Mouse (Mus musculus) hindbrain, embryonic 13.5 days (tissue): ENCODE results near the gene Fn1. TPM values are rescaled to one million over a fixed set of nuclear protein-coding genes. Genes with fewer than 3 reads are reported as not detected.

Source experiments
- ATAC-seq: fragments of 200-750 bp; cut with Nextera tagmentation; 2 replicates; pipeline ENCODE4 v1.8.0; 2017; ENCODE audit warnings: moderate TSS enrichment; ENCODE audit not compliant: low FRiP score
- H3K27ac ChIP-seq: fragments of 300-500 bp; sonication (generic); 2 replicates; pipeline ENCODE4 v1.5.1; 2015; ENCODE audit warnings: inconsistent platforms, mild to moderate bottlenecking, moderate library complexity
- H3K27me3 ChIP-seq: fragments of 300-500 bp; sonication (generic); 2 replicates; pipeline ENCODE4 v1.6.1; 2015; ENCODE audit warnings: mild to moderate bottlenecking, inconsistent platforms
- H3K36me3 ChIP-seq: fragments of 300-500 bp; sonication (generic); 2 replicates; pipeline ENCODE4 v1.6.1; 2015; ENCODE audit warnings: mild to moderate bottlenecking, inconsistent platforms
- H3K4me1 ChIP-seq: fragments of 300-500 bp; sonication (generic); replicated peaks from 2 replicates; pipeline ENCODE4 v1.6.1; 2015; ENCODE audit warnings: inconsistent platforms
- H3K4me2 ChIP-seq: fragments of 300-500 bp; sonication (generic); 2 replicates; pipeline ENCODE4 v1.6.1; 2015; ENCODE audit warnings: inconsistent platforms, mild to moderate bottlenecking, moderate library complexity
- H3K4me3 ChIP-seq: fragments of 300-500 bp; sonication (generic); 2 replicates; pipeline ENCODE4 v1.5.1; 2015; ENCODE audit warnings: mild to moderate bottlenecking, inconsistent platforms
- H3K9ac ChIP-seq: fragments of 300-500 bp; sonication (generic); 2 replicates; pipeline ENCODE4 v1.6.1; 2015; ENCODE audit warnings: mild to moderate bottlenecking, inconsistent platforms
- H3K9me3 ChIP-seq: fragments of 300-500 bp; sonication (generic); 2 replicates; pipeline ENCODE4 v1.6.1; 2016; ENCODE audit warnings: inconsistent platforms
- WGBS: fragments of 180-500 bp; shearing (Covaris S2); methylation state at CpG from one replicate; pipeline ENCODE4 v1.1.7; 2015; 5-methylcytosine and 5-hydroxymethylcytosine counted together
- polyA plus RNA-seq: library from polyadenylated mRNA; unstranded; fragments of >200 nt; fragmentation: Nextera tagmentation; extraction: Ambion mirVana; gene quantifications from 2 replicates; pipeline ENCODE4 v1.2.1, GENCODE M21; 2015

Fn1 gene
- 36.1 and 48.9 TPM in 2 replicates for polyA plus RNA-seq

GRCm38 (mm10) chr1:71652551-71653399, at the start of gene Fn1:
Gene Fn1, minus strand, starts transcription at chr1:71653200.
- H3K27me3 ChIP-seq: peaks cover 17% of the 10 kb centered on the region; the same call in 1 of the 2 replicates
- peak within 1 kb of the TSS; percentile 75 for H3K4me3 ChIP-seq
- peak within 1 kb of the TSS; percentile 79 for H3K9ac ChIP-seq
- H3K36me3 ChIP-seq: no peaks in the 10 kb centered on the region; the same call in 1 of the 2 replicates
- peak within 1 kb of the TSS; percentile 77 for H3K4me2 ChIP-seq
- peak; percentile 95 for ATAC-seq
- H3K9me3 ChIP-seq: no peaks in the 10 kb centered on the region
- peak within 1 kb of the TSS; percentile 67 for H3K27ac ChIP-seq
- peaks cover 21% of the 10 kb centered on the region for H3K4me1 ChIP-seq
- under 1% methylated on average over 61 of the region's 63 CpGs for WGBS

- H3K4me1 ChIP-seq: no peaks in the 10 kb centered on the region
- 95% methylated on average over 3 of the region's 3 CpGs for WGBS
- H3K4me3 ChIP-seq: no peak overlapping the region
- no peak for ATAC-seq
- H3K9me3 ChIP-seq: no peaks in the 10 kb centered on the region
- H3K9ac ChIP-seq: no peak overlapping the region
- no peak overlapping the region for H3K4me2 ChIP-seq
- H3K36me3 ChIP-seq: no peaks in the 10 kb centered on the region
- no peaks in the 10 kb centered on the region for H3K27me3 ChIP-seq
- H3K27ac ChIP-seq: no peak overlapping the region
Measured at GRCm38 (mm10) chr1:71696093-71696492, 43.1 kb upstream of the Fn1 start.

- no peak for ATAC-seq
- Histone ChIP-seq H3K27ac (no peak overlapping the region), H3K27me3 (no peaks in the 10 kb centered on the region), H3K36me3 (no peaks in the 10 kb centered on the region), H3K9me3 (no peaks in the 10 kb centered on the region), H3K4me2 (no peak overlapping the region), H3K9ac (no peak overlapping the region), H3K4me3 (no peak overlapping the region), H3K4me1 (no peaks in the 10 kb centered on the region)
- 73% methylated on average over 8 of the region's 8 CpGs for WGBS
Measured at GRCm38 (mm10) chr1:71691472-71692277, 38.7 kb upstream of the Fn1 start.

- no peak for ATAC-seq
- Histone ChIP-seq H3K9me3 (no peaks in the 10 kb centered on the region), H3K27ac (no peak overlapping the region), H3K36me3 (no peaks in the 10 kb centered on the region), H3K4me3 (no peak overlapping the region), H3K9ac (no peak overlapping the region), H3K4me2 (no peak overlapping the region), H3K4me1 (no peaks in the 10 kb centered on the region), H3K27me3 (no peaks in the 10 kb centered on the region)
- 91% methylated on average over 5 of the region's 5 CpGs for WGBS
Measured at GRCm38 (mm10) chr1:71688926-71689303, 35.9 kb upstream of the Fn1 start.

- no peak overlapping the region for H3K27ac ChIP-seq
- no peak for ATAC-seq
- H3K4me2 ChIP-seq: no peak overlapping the region
- no peaks in the 10 kb centered on the region for H3K4me1 ChIP-seq
- no peaks in the 10 kb centered on the region for H3K36me3 ChIP-seq
- H3K4me3 ChIP-seq: no peak overlapping the region
- 92% methylated on average over 3 of the region's 3 CpGs for WGBS
- no peaks in the 10 kb centered on the region for H3K9me3 ChIP-seq
- no peaks in the 10 kb centered on the region for H3K27me3 ChIP-seq
- H3K9ac ChIP-seq: no peak overlapping the region
Measured at GRCm38 (mm10) chr1:71688272-71688925, 35.4 kb upstream of the Fn1 start.

GRCm38 (mm10) chr1:71686791-71687190, 33.8 kb upstream of the Fn1 start:
- Histone ChIP-seq H3K9ac (no peak overlapping the region), H3K4me3 (no peak overlapping the region), H3K27ac (no peak overlapping the region), H3K27me3 (no peaks in the 10 kb centered on the region), H3K4me2 (no peak overlapping the region), H3K36me3 (no peaks in the 10 kb centered on the region), H3K4me1 (no peaks in the 10 kb centered on the region), H3K9me3 (no peaks in the 10 kb centered on the region)
- ATAC-seq: no peak
- 87% methylated on average over 5 of the region's 5 CpGs for WGBS

GRCm38 (mm10) chr1:71683736-71684135, 30.7 kb upstream of the Fn1 start:
- 71% methylated on average over 6 of the region's 6 CpGs for WGBS
- H3K9ac ChIP-seq: no peak overlapping the region
- H3K36me3 ChIP-seq: no peaks in the 10 kb centered on the region
- no peak overlapping the region for H3K4me3 ChIP-seq
- no peak overlapping the region for H3K27ac ChIP-seq
- no peaks in the 10 kb centered on the region for H3K9me3 ChIP-seq
- no peak for ATAC-seq
- H3K27me3 ChIP-seq: no peaks in the 10 kb centered on the region
- no peaks in the 10 kb centered on the region for H3K4me1 ChIP-seq
- H3K4me2 ChIP-seq: no peak overlapping the region

- H3K36me3 ChIP-seq: no peaks in the 10 kb centered on the region
- 71% methylated on average over 5 of the region's 5 CpGs for WGBS
- no peak overlapping the region for H3K27ac ChIP-seq
- H3K27me3 ChIP-seq: no peaks in the 10 kb centered on the region
- H3K4me3 ChIP-seq: no peak overlapping the region
- no peak overlapping the region for H3K4me2 ChIP-seq
- no peak overlapping the region for H3K9ac ChIP-seq
- ATAC-seq: no peak
- H3K9me3 ChIP-seq: no peaks in the 10 kb centered on the region
- no peaks in the 10 kb centered on the region for H3K4me1 ChIP-seq
Measured at GRCm38 (mm10) chr1:71682194-71682715, 29.3 kb upstream of the Fn1 start.

- no peak overlapping the region for H3K4me2 ChIP-seq
- H3K36me3 ChIP-seq: no peaks in the 10 kb centered on the region
- no peaks in the 10 kb centered on the region for H3K9me3 ChIP-seq
- H3K27me3 ChIP-seq: no peaks in the 10 kb centered on the region
- no peak for ATAC-seq
- no peak overlapping the region for H3K9ac ChIP-seq
- WGBS: 22% methylated on average over 2 of the region's 2 CpGs
- no peak overlapping the region for H3K4me3 ChIP-seq
- H3K27ac ChIP-seq: no peak overlapping the region
- no peaks in the 10 kb centered on the region for H3K4me1 ChIP-seq
Measured at GRCm38 (mm10) chr1:71681306-71681705, 28.3 kb upstream of the Fn1 start.

GRCm38 (mm10) chr1:71680046-71680672, 27.2 kb upstream of the Fn1 start:
- no peak for ATAC-seq
- 75% methylated on average over 8 of the region's 8 CpGs for WGBS
- H3K4me1 ChIP-seq: no peaks in the 10 kb centered on the region
- no peak overlapping the region for H3K4me3 ChIP-seq
- H3K27ac ChIP-seq: no peak overlapping the region
- no peaks in the 10 kb centered on the region for H3K9me3 ChIP-seq
- H3K36me3 ChIP-seq: no peaks in the 10 kb centered on the region
- no peak overlapping the region for H3K9ac ChIP-seq
- no peaks in the 10 kb centered on the region for H3K27me3 ChIP-seq
- H3K4me2 ChIP-seq: no peak overlapping the region

- Histone ChIP-seq H3K9ac (no peak overlapping the region), H3K4me3 (no peak overlapping the region), H3K4me1 (peaks cover 10% of the 10 kb centered on the region), H3K27me3 (no peaks in the 10 kb centered on the region), H3K4me2 (no peak overlapping the region), H3K9me3 (no peaks in the 10 kb centered on the region), H3K36me3 (no peaks in the 10 kb centered on the region), H3K27ac (no peak overlapping the region)
- WGBS: 69% methylated on average over 2 of the region's 2 CpGs
- ATAC-seq: no peak
Measured at GRCm38 (mm10) chr1:71675420-71675819, 22.4 kb upstream of the Fn1 start.

GRCm38 (mm10) chr1:71674274-71674673, 21.3 kb upstream of the Fn1 start:
- no peak for ATAC-seq
- no peak overlapping the region for H3K4me3 ChIP-seq
- no peaks in the 10 kb centered on the region for H3K9me3 ChIP-seq
- H3K4me2 ChIP-seq: no peak overlapping the region
- H3K36me3 ChIP-seq: no peaks in the 10 kb centered on the region
- no peak overlapping the region for H3K9ac ChIP-seq
- H3K27ac ChIP-seq: no peak overlapping the region
- H3K27me3 ChIP-seq: no peaks in the 10 kb centered on the region
- 74% methylated on average over 4 of the region's 4 CpGs for WGBS
- peaks cover 10% of the 10 kb centered on the region for H3K4me1 ChIP-seq
